Mouse (Mus musculus) lung, postnatal 0 days (tissue): Measurements from ENCODE around the gene Hecw1.
A peak's percentile ranks its signal among the peaks of the same experiment; 100 is the strongest.

Experiments used
- CTCF ChIP-seq: IDR thresholded peaks from 2 replicates; pipeline ENCODE4 v1.5.1; 2016; ENCODE audit warnings: antibody characterized with exemption, mild to moderate bottlenecking
- EP300 ChIP-seq: IDR thresholded peaks from 2 replicates; pipeline ENCODE4 v1.6.1; 2016; ENCODE audit warnings: antibody characterized with exemption, mild to moderate bottlenecking, control low read depth

DNA sequence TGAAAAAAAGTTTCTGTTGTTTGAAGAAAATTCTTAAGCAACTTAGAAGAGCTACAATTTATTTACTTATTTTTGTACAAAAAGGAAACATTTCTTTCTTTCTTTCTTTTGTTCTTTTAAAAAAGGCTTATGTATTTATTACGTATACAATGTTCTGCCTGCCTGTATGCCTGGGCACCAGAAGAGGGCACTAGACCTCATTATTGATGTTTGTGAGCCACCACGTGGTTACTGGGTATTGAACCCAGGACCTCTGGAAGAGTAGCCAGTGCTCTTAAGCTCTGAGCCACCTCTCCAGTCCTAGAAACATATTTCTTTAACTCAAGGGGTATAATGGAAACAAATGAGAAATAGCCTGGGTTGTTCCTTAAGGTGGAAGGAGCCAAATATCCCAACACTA lies 277.1 kb downstream of the Hecw1 start:
- TF ChIP-seq CTCF (0 out of 2 replicates have a peak, but pooled peaks have one; percentile 4), EP300 (no peak)
